Mouse (Mus musculus) hindbrain, embryonic 14.5 days (tissue): Measurements from ENCODE around the gene Enpp1. TPM values are rescaled to one million over a fixed set of nuclear protein-coding genes. Genes with fewer than 3 reads are reported as not detected.

ENCODE experiments used
- ATAC-seq: fragments of 200-750 bp; cut with Nextera tagmentation; 2 replicates; pipeline ENCODE4 v1.8.0; 2017; ENCODE audit warnings: moderate number of reproducible peaks, mild to moderate bottlenecking, moderate TSS enrichment, moderate library complexity; ENCODE audit not compliant: low FRiP score
- DNase-seq: peaks from one replicate; pipeline ENCODE4 v3.0.0-alpha.2; 2015; ENCODE audit warnings: low spot score
- H3K27ac ChIP-seq: fragments of 300-500 bp; sonication (generic); 2 replicates; pipeline ENCODE4 v1.5.1; 2014; ENCODE audit warnings: mild to moderate bottlenecking, moderate library complexity
- H3K27me3 ChIP-seq: fragments of 300-500 bp; sonication (generic); 2 replicates; pipeline ENCODE4 v1.6.1; 2014; ENCODE audit warnings: mild to moderate bottlenecking, low read length, mixed read lengths; ENCODE audit not compliant: control insufficient read depth, insufficient read depth
- H3K36me3 ChIP-seq: fragments of 300-500 bp; sonication (generic); replicated peaks from 2 replicates; pipeline ENCODE4 v1.6.1; 2014; ENCODE audit not compliant: control insufficient read depth, insufficient read depth
- H3K4me1 ChIP-seq: fragments of 300-500 bp; sonication (generic); replicated peaks from 2 replicates; pipeline ENCODE4 v1.6.1; 2014; ENCODE audit warnings: antibody characterized with exemption, low read length, mixed read lengths; ENCODE audit not compliant: control insufficient read depth, insufficient read depth
- H3K4me2 ChIP-seq: fragments of 300-500 bp; sonication (generic); replicated peaks from 2 replicates; pipeline ENCODE4 v1.6.1; 2014; ENCODE audit warnings: mild to moderate bottlenecking, moderate library complexity
- H3K4me3 ChIP-seq: fragments of 300-500 bp; sonication (generic); replicated peaks from 2 replicates; pipeline ENCODE4 v1.5.1; 2014; ENCODE audit warnings: mild to moderate bottlenecking, low read length
- H3K9ac ChIP-seq: fragments of 300-500 bp; sonication (generic); 2 replicates; pipeline ENCODE4 v1.6.1; 2014
- H3K9me3 ChIP-seq: fragments of 300-500 bp; sonication (generic); 2 replicates; pipeline ENCODE4 v1.6.1; 2016; ENCODE audit warnings: low read length; ENCODE audit not compliant: control insufficient read depth
- WGBS: fragments of 180-500 bp; shearing (Covaris S2); extraction: QIAGEN DNeasy Blood & Tissue Kit; methylation state at CpG from one replicate; pipeline ENCODE4 v1.1.7; 2014; 5-methylcytosine and 5-hydroxymethylcytosine counted together
- polyA plus RNA-seq: library from polyadenylated mRNA; unstranded; fragments of >200 nt; fragmentation: Nextera tagmentation; extraction: Ambion mirVana; gene quantifications from 2 replicates; pipeline ENCODE4 v1.2.1, GENCODE M21; 2014

Enpp1 gene
- 5.5 and 7.0 TPM in 2 replicates for polyA plus RNA-seq

GRCm38 (mm10) chr10:24711480-24712366, at the start of gene Enpp1:
Gene Enpp1 (minus strand): TSS chr10:24712159.
- ATAC-seq = peak; percentile 80
- H3K4me2 ChIP-seq = peak within 1 kb of the TSS; percentile 100
- no peak within 1 kb of the TSS for H3K27ac ChIP-seq
- H3K36me3 ChIP-seq = no peaks in the 10 kb centered on the region
- under 1% methylated on average over 79 of the region's 79 CpGs for WGBS
- H3K27me3 ChIP-seq = peaks cover 22% of the 10 kb centered on the region
- H3K4me3 ChIP-seq = peak within 1 kb of the TSS; percentile 79
- DNase-seq = no peak
- no peaks in the 10 kb centered on the region for H3K9me3 ChIP-seq
- peak within 1 kb of the TSS; percentile 73 for H3K9ac ChIP-seq
- peaks cover 7% of the 10 kb centered on the region; the same call in 1 of the 2 replicates for H3K4me1 ChIP-seq

- ATAC-seq = no peak
- H3K4me1 ChIP-seq = no peaks in the 10 kb centered on the region
- no peaks in the 10 kb centered on the region for H3K9me3 ChIP-seq
- 77% methylated on average over 8 of the region's 8 CpGs for WGBS
- H3K27ac ChIP-seq = no peak overlapping the region
- no peak overlapping the region for H3K9ac ChIP-seq
- no peaks in the 10 kb centered on the region for H3K36me3 ChIP-seq
- H3K4me3 ChIP-seq = no peak overlapping the region
- H3K4me2 ChIP-seq = no peak overlapping the region
- no peak for DNase-seq
- no peaks in the 10 kb centered on the region for H3K27me3 ChIP-seq
Measured at GRCm38 (mm10) chr10:24758326-24758915, 46.5 kb upstream of the Enpp1 start.

- Histone ChIP-seq H3K27me3 (no peaks in the 10 kb centered on the region), H3K36me3 (no peaks in the 10 kb centered on the region), H3K4me1 (no peaks in the 10 kb centered on the region), H3K4me3 (no peak overlapping the region), H3K27ac (no peak overlapping the region), H3K4me2 (peak overlapping the region; percentile 36; the same call in 1 of the 2 replicates), H3K9ac (no peak overlapping the region), H3K9me3 (no peaks in the 10 kb centered on the region)
- ATAC-seq (no peak), DNase-seq (no peak)
- 42% methylated on average over 9 of the region's 9 CpGs for WGBS
Measured at GRCm38 (mm10) chr10:24754874-24755540, 43.0 kb upstream of the Enpp1 start.

- no peaks in the 10 kb centered on the region for H3K4me1 ChIP-seq
- no peaks in the 10 kb centered on the region for H3K27me3 ChIP-seq
- H3K9ac ChIP-seq = no peak overlapping the region
- H3K9me3 ChIP-seq = no peaks in the 10 kb centered on the region
- DNase-seq (no peak), ATAC-seq (no peak)
- H3K4me2 ChIP-seq = peak overlapping the region; percentile 36
- H3K36me3 ChIP-seq = no peaks in the 10 kb centered on the region
- H3K4me3 ChIP-seq = no peak overlapping the region
- WGBS = 57% methylated on average over 11 of the region's 11 CpGs
- H3K27ac ChIP-seq = no peak overlapping the region
Measured at GRCm38 (mm10) chr10:24754251-24754835, 42.4 kb upstream of the Enpp1 start.

- peak overlapping the region; percentile 36; the same call in 1 of the 2 replicates for H3K4me2 ChIP-seq
- no peaks in the 10 kb centered on the region for H3K27me3 ChIP-seq
- DNase-seq = no peak
- no peaks in the 10 kb centered on the region for H3K36me3 ChIP-seq
- no peaks in the 10 kb centered on the region for H3K4me1 ChIP-seq
- ATAC-seq = no peak
- H3K9ac ChIP-seq = no peak overlapping the region
- no peak overlapping the region for H3K4me3 ChIP-seq
- WGBS = 78% methylated on average over 16 of the region's 16 CpGs
- no peak overlapping the region for H3K27ac ChIP-seq
- no peaks in the 10 kb centered on the region for H3K9me3 ChIP-seq
Measured at GRCm38 (mm10) chr10:24753536-24754250, 41.7 kb upstream of the Enpp1 start.

GRCm38 (mm10) chr10:24742950-24743487, 31.1 kb upstream of the Enpp1 start:
- no peak overlapping the region for H3K9ac ChIP-seq

GRCm38 (mm10) chr10:24741229-24742198, 29.6 kb upstream of the Enpp1 start:
- Histone ChIP-seq H3K4me1 (no peaks in the 10 kb centered on the region), H3K9me3 (no peaks in the 10 kb centered on the region), H3K4me3 (no peak overlapping the region), H3K27ac (no peak overlapping the region), H3K36me3 (no peaks in the 10 kb centered on the region), H3K27me3 (no peaks in the 10 kb centered on the region), H3K9ac (no peak overlapping the region), H3K4me2 (no peak overlapping the region)
- ATAC-seq = no peak
- 67% methylated on average over 7 of the region's 7 CpGs for WGBS
- DNase-seq = no peak

More at GRCm38 (mm10) chr10:24742950-24743487, 31.1 kb upstream of the Enpp1 start:
- H3K4me1 ChIP-seq = no peaks in the 10 kb centered on the region
- H3K4me2 ChIP-seq = no peak overlapping the region
- no peak overlapping the region for H3K4me3 ChIP-seq
- DNase-seq = no peak
- no peaks in the 10 kb centered on the region for H3K27me3 ChIP-seq
- ATAC-seq = no peak
- no peaks in the 10 kb centered on the region for H3K9me3 ChIP-seq
- no peak overlapping the region for H3K27ac ChIP-seq
- WGBS = 84% methylated on average over 13 of the region's 13 CpGs
- H3K36me3 ChIP-seq = no peaks in the 10 kb centered on the region

GRCm38 (mm10) chr10:24739171-24739570, 27.2 kb upstream of the Enpp1 start:
- H3K4me3 ChIP-seq = no peak overlapping the region
- H3K27me3 ChIP-seq = no peaks in the 10 kb centered on the region
- no peak overlapping the region for H3K9ac ChIP-seq
- H3K36me3 ChIP-seq = no peaks in the 10 kb centered on the region
- ATAC-seq = no peak
- H3K4me2 ChIP-seq = no peak overlapping the region
- 84% methylated on average over 2 of the region's 2 CpGs for WGBS
- H3K9me3 ChIP-seq = 0 out of 2 replicates have a peak, but pooled peaks cover 5% of the 10 kb centered on the region
- no peaks in the 10 kb centered on the region for H3K4me1 ChIP-seq
- no peak overlapping the region for H3K27ac ChIP-seq
- DNase-seq = no peak
